Comparison of ENCODE assay signal across 8 mouse cellular contexts in the genomic region with DNA sequence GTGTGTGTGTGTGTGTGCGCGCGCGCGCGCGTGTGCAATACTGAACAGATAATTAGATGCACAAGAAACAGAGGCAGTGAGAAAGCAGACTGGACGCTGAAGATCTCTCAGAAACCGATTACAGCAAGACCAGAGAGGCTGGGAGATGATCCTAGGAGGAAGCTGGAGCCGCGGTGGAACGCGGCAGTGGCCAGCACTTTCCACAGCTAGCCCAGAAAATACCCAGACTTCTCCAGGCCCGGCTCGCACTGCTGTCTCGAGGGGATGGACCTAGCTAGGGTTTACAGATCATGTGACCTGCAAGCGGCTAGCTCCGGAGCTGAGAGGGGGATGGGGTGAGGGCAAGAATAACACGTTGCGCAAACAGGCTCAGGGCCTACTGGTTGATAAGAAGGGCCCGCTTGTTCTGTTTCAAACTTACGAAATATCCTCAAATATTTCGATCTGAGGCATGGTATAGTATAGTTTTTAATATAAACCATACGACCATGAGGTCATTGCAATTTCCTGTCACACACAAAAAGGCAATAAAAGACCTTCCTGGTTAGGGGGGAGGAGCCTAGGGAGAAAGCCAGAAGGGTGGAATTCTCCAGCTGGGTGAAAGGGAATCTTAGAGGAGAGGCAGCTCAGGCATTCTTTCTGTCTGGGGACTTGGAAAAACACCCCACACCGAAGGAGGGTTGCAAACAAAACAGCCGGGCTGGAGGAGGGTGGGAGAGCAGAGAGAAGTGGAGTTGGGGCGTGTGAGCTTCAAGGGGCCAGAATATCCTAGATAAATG. TPM values are rescaled to one million over a fixed set of nuclear protein-coding genes. Genes with fewer than 3 reads are reported as not detected.
A peak's percentile ranks its signal among the peaks of the same experiment; 100 is the strongest.
DNase-seq lines count a peak whose midpoint lies in the region.

No protein-coding gene starts in this region.

- DNase-seq in MEL-GATA-1-ER (ENCODE audit: extremely low read depth, low read depth): peak; percentile 78
- peak; percentile 75 for DNase-seq in cerebellum, adult 8-10 months
- DNase-seq in forelimb bud, embryonic 11.5 days (ENCODE audit: low read depth, low spot score): peak; percentile 94
- peak; percentile 89 for DNase-seq in heart, postnatal 4 days
- DNase-seq in layer of hippocampus, adult 9-11 months: peak; percentile 71
- peak; percentile 86 for DNase-seq in lung, postnatal 14 days
- DNase-seq in retina, adult 2 months (ENCODE audit: low read depth, low spot score): peak; percentile 78
- peak; percentile 57 for DNase-seq in thymus, postnatal 4 days

RNA-seq across cellular contexts. Expression of gene Nedd4, which starts 22.1 kb away (rescaled TPM):
- total RNA-seq in heart, postnatal 4 days (2021): 100 to 1,000 TPM; 610 to 637 TPM

Comparison
In these comparisons a context has a peak if more than half of its experiments do, and no peak if none do; other contexts are left out.
1. Peak in every context shown above with its lines: DNase-seq.